Mouse (Mus musculus) MEL (cell line): ENCODE data around the gene Togaram2. TPM values are rescaled to one million over a fixed set of nuclear protein-coding genes. Genes with fewer than 3 reads are reported as not detected.

Source experiments
- DNase-seq: peaks from one replicate; pipeline ENCODE4 v3.0.0; 2011; ENCODE audit warnings: low read depth, low spot score
- H3K27ac ChIP-seq: 2 replicates; pipeline ENCODE4 v1.5.1; 2012; ENCODE audit warnings: low read depth, mild to moderate bottlenecking, control low read depth, low read length, moderate library complexity; ENCODE audit not compliant: control insufficient read depth
- H3K27me3 ChIP-seq, 2 experiments: fragments of 150-350 bp in 1 of 2; sonication (generic) in 1 of 2; 2 replicates each; pipeline ENCODE4 v1.6.1; 2012; ENCODE audit warnings: low read length in 2 of 2, mild to moderate bottlenecking in 2 of 2, improper control_type of control experiment in 1 of 2, moderate library complexity in 1 of 2; ENCODE audit not compliant: insufficient read depth in 2 of 2, control insufficient read depth in 1 of 2
- H3K36me3 ChIP-seq, 2 experiments: 2 replicates each; pipeline ENCODE4 v1.6.1; 2012 to 2014; ENCODE audit warnings: low read length in 2 of 2, improper control_type of control experiment in 1 of 2, inconsistent platforms in 1 of 2, mild to moderate bottlenecking in 1 of 2; ENCODE audit not compliant: insufficient read depth in 2 of 2, control insufficient read depth in 1 of 2
- H3K4me1 ChIP-seq, 2 experiments: fragments of 150-350 bp in 1 of 2; sonication (generic) in 1 of 2; 2 replicates each; pipeline ENCODE4 v1.6.1; 2012; ENCODE audit warnings: low read length in 2 of 2, improper control_type of control experiment in 1 of 2, mild to moderate bottlenecking in 1 of 2; ENCODE audit not compliant: insufficient read depth in 2 of 2, control insufficient read depth in 1 of 2
- H3K4me3 ChIP-seq, 2 experiments: fragments of 150-350 bp in 1 of 2; sonication (generic) in 1 of 2; 2 replicates each; pipeline ENCODE4 v1.5.1; 2012; ENCODE audit warnings: low read depth in 2 of 2, low read length in 2 of 2, mild to moderate bottlenecking in 2 of 2, moderate library complexity in 2 of 2, control low read depth in 1 of 2, improper control_type of control experiment in 1 of 2; ENCODE audit not compliant: control insufficient read depth in 1 of 2, insufficient read depth in 1 of 2
- H3K79me2 ChIP-seq: 2 replicates; pipeline ENCODE4 v1.6.1; 2012; ENCODE audit warnings: mild to moderate bottlenecking, low read length, moderate library complexity; ENCODE audit not compliant: control insufficient read depth, poor library complexity, insufficient read depth
- H3K9ac ChIP-seq: 2 replicates; pipeline ENCODE4 v1.6.1; 2012; ENCODE audit warnings: low read depth, mild to moderate bottlenecking, control low read depth, low read length, moderate library complexity; ENCODE audit not compliant: control insufficient read depth, poor library complexity, severe bottlenecking
- H3K9me3 ChIP-seq: fragments of 150-350 bp; sonication (generic); replicated peaks from 2 replicates; pipeline ENCODE4 v1.6.1; 2012; ENCODE audit warnings: mild to moderate bottlenecking, low read length, improper control_type of control experiment, moderate library complexity; ENCODE audit not compliant: insufficient read depth
- BHLHE40 ChIP-seq: IDR thresholded peaks from 2 replicates; pipeline ENCODE4 v1.6.1; 2012; ENCODE audit warnings: low read depth, mild to moderate bottlenecking, inconsistent platforms, low read length, improper control_type of control experiment, borderline replicate concordance
- CHD1 ChIP-seq: IDR thresholded peaks from 2 replicates; pipeline ENCODE4 v1.6.1; 2012; ENCODE audit warnings: low read depth, mild to moderate bottlenecking, inconsistent platforms, low read length, improper control_type of control experiment
- CHD2 ChIP-seq: IDR thresholded peaks from 2 replicates; pipeline ENCODE4 v1.6.1; 2011; ENCODE audit warnings: low read length, improper control_type of control experiment
- E2F4 ChIP-seq: IDR thresholded peaks from 2 replicates; pipeline ENCODE4 v1.6.1; 2011; ENCODE audit warnings: low read depth, low read length, improper control_type of control experiment, borderline replicate concordance
- ELF1 ChIP-seq: IDR thresholded peaks from 2 replicates; pipeline ENCODE4 v1.6.1; 2014; ENCODE audit warnings: low read depth, mild to moderate bottlenecking, inconsistent platforms, low read length, improper control_type of control experiment, moderate library complexity
- ETS1 ChIP-seq: IDR thresholded peaks from 2 replicates; pipeline ENCODE4 v1.6.1; 2012; ENCODE audit warnings: low read depth, mild to moderate bottlenecking, inconsistent platforms, low read length, improper control_type of control experiment, moderate library complexity
- GABPA ChIP-seq: IDR thresholded peaks from 2 replicates; pipeline ENCODE4 v1.6.1; 2012; ENCODE audit warnings: low read depth, mild to moderate bottlenecking, inconsistent platforms, low read length, improper control_type of control experiment, moderate library complexity
- GATA1 ChIP-seq: IDR thresholded peaks from 2 replicates; pipeline ENCODE4 v1.6.1; 2011; ENCODE audit warnings: low read depth, low read length, improper control_type of control experiment
- HCFC1 ChIP-seq: IDR thresholded peaks from 2 replicates; pipeline ENCODE4 v1.6.1; 2012; ENCODE audit warnings: low read depth, mild to moderate bottlenecking, inconsistent platforms, low read length, improper control_type of control experiment, moderate library complexity
- JUND ChIP-seq: IDR thresholded peaks from 2 replicates; pipeline ENCODE4 v1.6.1; 2011; ENCODE audit warnings: low read depth, mild to moderate bottlenecking, improper control_type of control experiment, low read length
- MAZ ChIP-seq: IDR thresholded peaks from 2 replicates; pipeline ENCODE4 v1.6.1; 2012; ENCODE audit warnings: low read depth, mild to moderate bottlenecking, inconsistent platforms, low read length, improper control_type of control experiment
- MEF2A ChIP-seq: IDR thresholded peaks from 2 replicates; pipeline ENCODE4 v1.6.1; 2014; ENCODE audit warnings: low read depth, mild to moderate bottlenecking, inconsistent platforms, low read length, improper control_type of control experiment; ENCODE audit not compliant: poor library complexity, insufficient replicate concordance, severe bottlenecking; ENCODE audit errors: extremely low read depth
- NELFE ChIP-seq: IDR thresholded peaks from 2 replicates; pipeline ENCODE4 v1.6.1; 2011; ENCODE audit warnings: low read depth, low read length, improper control_type of control experiment
- NRF1 ChIP-seq: IDR thresholded peaks from 2 replicates; pipeline ENCODE4 v1.6.1; 2014; ENCODE audit warnings: low read depth, mild to moderate bottlenecking, inconsistent platforms, low read length, improper control_type of control experiment, moderate library complexity; ENCODE audit not compliant: poor library complexity, insufficient read depth, severe bottlenecking
- POLR2A ChIP-seq, 2 experiments: IDR thresholded peaks; 2 replicates each; pipeline ENCODE4 v1.6.1; 2011 to 2012; ENCODE audit warnings: low read length in 2 of 2, mild to moderate bottlenecking in 2 of 2, control low read depth in 1 of 2, improper control_type of control experiment in 1 of 2, low read depth in 1 of 2, moderate library complexity in 1 of 2; ENCODE audit not compliant: control insufficient read depth in 1 of 2, insufficient read depth in 1 of 2, poor library complexity in 1 of 2
- RCOR1 ChIP-seq: IDR thresholded peaks from 2 replicates; pipeline ENCODE4 v1.6.1; 2012; ENCODE audit warnings: low read depth, mild to moderate bottlenecking, inconsistent platforms, low read length, improper control_type of control experiment
- SIN3A ChIP-seq: IDR thresholded peaks from 2 replicates; pipeline ENCODE4 v1.6.1; 2012; ENCODE audit warnings: low read length, improper control_type of control experiment, inconsistent platforms
- SMC3 ChIP-seq: IDR thresholded peaks from 2 replicates; pipeline ENCODE4 v1.6.1; 2011; ENCODE audit warnings: low read depth, low read length, improper control_type of control experiment
- TAL1 ChIP-seq: IDR thresholded peaks from 2 replicates; pipeline ENCODE4 v1.6.1; 2012; ENCODE audit warnings: mild to moderate bottlenecking, inconsistent platforms, low read length, moderate library complexity, mixed read lengths
- TBP ChIP-seq: IDR thresholded peaks from 2 replicates; pipeline ENCODE4 v1.8.0; 2011; ENCODE audit warnings: low read depth, low read length, improper control_type of control experiment
- TCF12 ChIP-seq: IDR thresholded peaks from 2 replicates; pipeline ENCODE4 v1.6.1; 2014; ENCODE audit warnings: low read depth, mild to moderate bottlenecking, inconsistent platforms, low read length, improper control_type of control experiment, moderate library complexity
- UBTF ChIP-seq: IDR thresholded peaks from 2 replicates; pipeline ENCODE4 v1.6.1; 2012; ENCODE audit warnings: low read depth, mild to moderate bottlenecking, inconsistent platforms, low read length, improper control_type of control experiment, moderate library complexity, borderline replicate concordance; ENCODE audit not compliant: insufficient read depth
- USF1 ChIP-seq: IDR thresholded peaks from 2 replicates; pipeline ENCODE4 v1.6.1; 2014; ENCODE audit warnings: low read depth, mild to moderate bottlenecking, inconsistent platforms, low read length, improper control_type of control experiment, moderate library complexity
- USF2 ChIP-seq, 2 experiments: IDR thresholded peaks; 2 replicates each; pipeline ENCODE4 v1.6.1; 2011 to 2012; ENCODE audit warnings: improper control_type of control experiment in 2 of 2, low read length in 2 of 2, borderline replicate concordance in 1 of 2, inconsistent platforms in 1 of 2, low read depth in 1 of 2, mild to moderate bottlenecking in 1 of 2; ENCODE audit not compliant: insufficient read depth in 1 of 2
- ZMIZ1 ChIP-seq: IDR thresholded peaks from 2 replicates; pipeline ENCODE4 v1.6.1; 2012; ENCODE audit warnings: low read depth, mild to moderate bottlenecking, inconsistent platforms, low read length, improper control_type of control experiment, moderate library complexity
- polyA plus RNA-seq, 2 experiments: library from polyadenylated mRNA; stranded (reverse) in 1 of 2; unstranded in 1 of 2; fragments of >175 nt in 1 of 2; fragments of >200 nt in 1 of 2; gene quantifications; 2 replicates each; pipeline versions ENCODE4 v1.2.1 to v1.2.4; 2012; ENCODE audit warnings: low replicate concordance in 2 of 2, low read depth in 1 of 2; ENCODE audit not compliant: insufficient read length in 2 of 2, insufficient read depth in 1 of 2, missing spikeins in 1 of 2
- total RNA-seq: library from RNA; depleted of rRNA; stranded (reverse); fragments of 300-350 nt; gene quantifications from 2 replicates; pipeline ENCODE4 v1.2.3, GENCODE M21; 2012

The Togaram2 gene
- total and polyA plus RNA-seq, 3 experiments: not detected

GRCm38 (mm10) chr17:71774173-71774572 is 101.1 kb downstream of the Togaram2 start:
- H3K9me3 ChIP-seq: no peaks in the 10 kb centered on the region
- no peaks in the 10 kb centered on the region for H3K79me2 ChIP-seq
- no peak overlapping the region for H3K9ac ChIP-seq
- no peak overlapping the region for H3K4me3 ChIP-seq
- H3K36me3 ChIP-seq: no peaks in the 10 kb centered on the region
- no peak for TF ChIP-seq UBTF
- TF ChIP-seq ELF1: no peak
- no peak for TF ChIP-seq NELFE
- TF ChIP-seq BHLHE40: no peak
- no peak for TF ChIP-seq POLR2A (IDR thresholded peaks at IDR 0.05; ENCODE audit: control insufficient read depth in 1 of 2, insufficient read depth in 1 of 2, low read depth in 1 of 2, low read length in 2 of 2, poor library complexity in 1 of 2)
- no peak for TF ChIP-seq JUND
- TF ChIP-seq, all 39 proteins: peak for 0
- Histone ChIP-seq H3K4me1 (no peaks in the 10 kb centered on the region), H3K27ac (no peak overlapping the region), H3K27me3 (no peaks in the 10 kb centered on the region)
- no peak for DNase-seq

DNA sequence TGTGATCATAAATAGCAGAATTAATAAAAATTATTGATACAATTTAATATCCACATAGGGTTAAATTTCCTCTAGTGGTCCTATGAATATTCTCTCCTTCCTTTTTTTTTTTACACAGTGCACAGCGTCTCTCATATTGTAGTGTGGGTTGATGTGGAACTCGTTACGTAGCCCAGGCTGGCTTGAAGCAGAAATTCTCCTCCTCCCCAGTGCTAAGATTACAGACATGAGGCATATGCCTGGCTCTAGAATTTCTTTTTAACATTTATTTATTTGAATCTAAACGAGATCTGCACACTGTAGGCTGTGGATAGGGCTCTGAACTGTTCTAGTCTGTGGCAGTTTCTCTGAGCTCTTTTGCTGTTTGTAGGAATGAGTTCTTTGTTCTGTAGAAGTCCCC is 102.2 kb downstream of the Togaram2 start:
- DNase-seq: no peak
- TF ChIP-seq CHD2: no peak
- no peak for TF ChIP-seq POLR2A (IDR thresholded peaks at IDR 0.05; ENCODE audit: control insufficient read depth in 1 of 2, insufficient read depth in 1 of 2, low read depth in 1 of 2, low read length in 2 of 2, poor library complexity in 1 of 2)
- no peak for TF ChIP-seq ZMIZ1
- no peak for TF ChIP-seq TAL1
- TF ChIP-seq USF2 (IDR thresholded peaks at IDR 0.05; ENCODE audit: borderline replicate concordance in 1 of 2, insufficient read depth in 1 of 2, low read depth in 1 of 2, low read length in 2 of 2): no peak
- TF ChIP-seq USF1: no peak
- no peak for TF ChIP-seq MEF2A
- TF ChIP-seq GATA1: no peak
- no peak for TF ChIP-seq MAZ
- TF ChIP-seq ETS1: no peak
- no peak for TF ChIP-seq SIN3A
- TF ChIP-seq TBP: no peak
- no peak for TF ChIP-seq HCFC1
- TF ChIP-seq SMC3: no peak
- TF ChIP-seq NRF1: no peak
- TF ChIP-seq GABPA: no peak
- no peak for TF ChIP-seq TCF12
- no peak for TF ChIP-seq RCOR1
- no peak for TF ChIP-seq CHD1
- TF ChIP-seq E2F4: no peak
- Histone ChIP-seq H3K9ac (no peak overlapping the region), H3K4me1 (no peaks in the 10 kb centered on the region), H3K79me2 (no peaks in the 10 kb centered on the region), H3K36me3 (no peaks in the 10 kb centered on the region), H3K27me3 (no peaks in the 10 kb centered on the region), H3K9me3 (no peaks in the 10 kb centered on the region), H3K4me3 (no peak overlapping the region), H3K27ac (no peak overlapping the region)
